Mouse (Mus musculus) embryonic stem cell, embryonic (primary cell): ENCODE results near the gene Foxg1.

Experiments used
- CTCF ChIA-PET, 4 experiments: fragments of 300-600 bp in 2 of 4; fragments of 350-600 bp in 2 of 4; sonication (Branson Sonifier 250); formaldehyde crosslinking; loops; one replicate each; lab custom pipeline; 2022; ENCODE audit warnings: inconsistent platforms in 2 of 4; lab: Charles Lee
- POLR2A ChIA-PET, 4 experiments: fragments of 300-600 bp in 2 of 4; fragments of 350-600 bp in 2 of 4; sonication (Branson Sonifier 250); formaldehyde crosslinking; loops; one replicate each; lab custom pipeline; 2022; ENCODE audit warnings: antibody characterized with exemption in 4 of 4, inconsistent platforms in 1 of 4; lab: Charles Lee

The Foxg1 gene

GRCm38 (mm10) chr12:49397443-49398162 lies 15.1 kb downstream of the Foxg1 start:
- CTCF ChIA-PET: no interaction called here
- POLR2A ChIA-PET: no interaction called here

- POLR2A ChIA-PET: no interaction called here
- CTCF ChIA-PET: no interaction called here
These were observed 15.7 kb downstream of the Foxg1 start for GRCm38 (mm10) chr12:49398163-49398540.

GRCm38 (mm10) chr12:49398636-49399035 lies 16.2 kb downstream of the Foxg1 start:
- CTCF ChIA-PET: no interaction called here
- POLR2A ChIA-PET: no interaction called here

GRCm38 (mm10) chr12:49399611-49400010 lies 17.2 kb downstream of the Foxg1 start:
- POLR2A ChIA-PET: no interaction called here

GRCm38 (mm10) chr12:49400036-49400852 lies 17.8 kb downstream of the Foxg1 start:
- POLR2A ChIA-PET: no interaction called here
- CTCF ChIA-PET: interaction anchor here in 2 of 4 experiments (0.7 to 1.2 kb wide), 3 partner anchors 17 to 25 kb away, joined by 3 to 4 read pairs (median 3); partner anchors contain the start of gene Foxg1 (in 1 of the 2)

More at GRCm38 (mm10) chr12:49399611-49400010, 17.2 kb downstream of the Foxg1 start:
- CTCF ChIA-PET: no interaction called here

GRCm38 (mm10) chr12:49400853-49401118 lies 18.3 kb downstream of the Foxg1 start:
- ChIA-PET CTCF (interaction anchor here in 2 of 4 experiments (0.7 to 1.2 kb wide), 3 partner anchors 18 to 26 kb away, joined by 3 to 4 read pairs (median 3); partner anchors contain the start of gene Foxg1 (in 1 of the 2)), POLR2A (no interaction called here)

GRCm38 (mm10) chr12:49401119-49401795 lies 18.8 kb downstream of the Foxg1 start:
- ChIA-PET POLR2A (interaction anchor here in 3 of 4 experiments (0.6 to 1.0 kb wide), 7 partner anchors 10 to 1814 kb away, joined by 3 to 6 read pairs (median 4); no protein-coding TSS in a partner anchor), CTCF (interaction anchor here in 2 of 4 experiments (0.7 to 1.2 kb wide), 3 partner anchors 18 to 26 kb away, joined by 3 to 4 read pairs (median 3); partner anchors contain the start of gene Foxg1 (in 1 of the 2))

- CTCF ChIA-PET: no interaction called here
These were observed 19.3 kb downstream of the Foxg1 start for GRCm38 (mm10) chr12:49401796-49402130.

GRCm38 (mm10) chr12:49409833-49410232 lies 27.4 kb downstream of the Foxg1 start:
- ChIA-PET POLR2A (no interaction called here), CTCF (no interaction called here)

More at GRCm38 (mm10) chr12:49401796-49402130, 19.3 kb downstream of the Foxg1 start:
- POLR2A ChIA-PET: interaction anchor here in 3 of 4 experiments (0.6 to 1.0 kb wide), 7 partner anchors 10 to 1813 kb away, joined by 3 to 6 read pairs (median 4); no protein-coding TSS in a partner anchor

GRCm38 (mm10) chr12:49417963-49418362 lies 35.5 kb downstream of the Foxg1 start:
- POLR2A ChIA-PET: no interaction called here
- CTCF ChIA-PET: no interaction called here
